Mouse (Mus musculus): ENCODE data around the gene Rrp7a. TPM values are rescaled to one million over a fixed set of nuclear protein-coding genes. Genes with fewer than 3 reads are reported as not detected.
A peak's percentile ranks its signal among the peaks of the same experiment; 100 is the strongest.
"Not testable (repeated sequence)": the region's sequence is repeated elsewhere in the genome, so short reads cannot be mapped to it uniquely, and the experiment has no call there.

Rrp7a gene
- total RNA-seq, 4 experiments from 2014 or later: 128 to 155 (median 146) TPM

DNA sequence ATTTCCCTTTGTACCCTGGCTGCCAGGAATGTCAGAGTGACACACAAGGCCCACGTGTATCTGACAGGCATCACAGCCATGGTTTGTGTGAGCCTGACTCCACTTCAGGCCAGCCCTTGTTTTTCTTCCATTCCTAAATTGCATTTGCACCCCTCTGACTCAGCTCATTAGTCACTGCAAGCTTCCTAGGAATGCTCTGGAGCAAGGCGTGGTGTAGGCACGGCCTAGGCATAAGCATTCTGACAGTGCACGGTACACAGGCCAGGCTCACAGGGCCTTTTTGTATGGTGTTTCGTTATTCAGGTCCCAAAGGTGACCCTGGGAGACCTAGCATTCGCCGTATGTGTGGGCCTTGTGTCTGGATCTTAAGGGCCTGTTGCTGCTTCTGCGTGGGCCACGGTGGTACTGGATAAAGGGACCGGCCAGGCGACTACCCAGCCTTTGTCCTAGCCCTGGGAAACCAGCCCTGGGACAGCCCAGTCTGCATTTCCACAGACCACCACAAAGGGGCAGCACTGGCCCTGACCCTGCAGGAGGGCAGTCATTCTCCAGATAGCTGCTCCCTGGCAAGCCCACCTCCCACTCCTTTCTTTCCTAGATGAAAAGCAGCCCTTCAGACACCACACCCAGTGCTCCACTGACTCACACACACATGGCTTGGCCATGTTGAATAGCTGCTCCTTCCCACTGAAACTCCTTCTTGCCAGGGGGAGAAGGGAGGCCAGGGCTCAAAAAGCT lies 34.5 kb upstream of the Rrp7a start:
- DNase-seq (ENCODE audit: low spot score in 2 of 2): no peak

DNA sequence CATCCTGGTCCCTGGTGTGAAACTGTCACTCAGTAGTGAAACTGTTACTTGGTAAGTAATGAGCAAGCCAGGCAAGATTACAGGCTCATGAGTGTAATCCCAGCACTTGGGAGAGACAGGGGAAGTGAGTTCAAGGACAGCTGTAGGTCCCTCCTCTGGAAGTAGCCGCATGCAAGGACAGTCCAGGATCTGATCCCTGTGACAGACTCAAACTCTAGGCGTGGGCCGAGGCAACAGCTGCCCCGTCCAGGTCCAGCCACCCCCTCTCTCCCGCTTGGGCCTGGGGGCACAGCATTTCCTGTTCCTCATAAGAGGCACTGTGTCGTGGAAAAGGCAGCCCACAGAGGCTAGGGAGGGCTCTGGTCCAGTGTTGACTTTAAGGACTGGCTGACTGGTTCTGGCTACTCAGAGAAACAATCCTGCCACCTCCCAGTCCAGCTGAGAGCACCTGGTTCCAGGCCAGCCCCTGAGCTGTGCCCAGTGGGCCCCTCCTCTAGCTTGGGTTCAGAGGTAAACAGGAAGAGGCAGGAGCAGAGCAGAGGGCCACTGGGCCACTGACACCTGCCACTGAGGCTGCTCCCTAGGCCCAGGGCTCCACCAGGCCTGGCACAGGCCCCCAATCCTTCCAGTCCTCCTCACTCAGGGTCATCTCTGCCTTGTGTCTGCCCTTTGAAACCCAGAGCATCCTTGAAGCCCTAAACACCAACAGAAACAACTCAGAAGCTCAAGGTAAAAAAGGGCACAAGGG lies 33.2 kb upstream of the Rrp7a start:
- no peak for DNase-seq (ENCODE audit: low spot score in 2 of 2)

DNA sequence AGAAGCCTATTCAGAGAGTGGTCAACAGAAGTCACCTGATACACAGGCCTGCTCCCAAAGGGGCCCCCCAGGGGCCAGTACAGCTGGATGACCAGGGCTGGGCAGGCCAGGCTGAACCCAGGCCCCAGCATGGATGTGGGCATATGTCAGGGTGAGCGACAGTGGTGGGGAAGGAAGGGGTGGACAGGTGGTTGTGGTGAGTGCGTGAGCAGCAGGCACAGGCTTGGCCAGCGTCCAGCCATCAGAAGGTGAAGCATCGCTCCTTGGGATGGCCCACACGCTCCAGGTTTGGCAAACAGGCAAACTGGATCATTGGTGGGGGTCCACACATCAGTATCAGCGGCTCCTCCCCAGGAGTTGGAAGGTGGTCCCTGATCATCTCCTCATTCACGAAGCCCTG lies 31.7 kb upstream of the Rrp7a start:
- no peak for DNase-seq (ENCODE audit: low spot score in 2 of 2)

DNA sequence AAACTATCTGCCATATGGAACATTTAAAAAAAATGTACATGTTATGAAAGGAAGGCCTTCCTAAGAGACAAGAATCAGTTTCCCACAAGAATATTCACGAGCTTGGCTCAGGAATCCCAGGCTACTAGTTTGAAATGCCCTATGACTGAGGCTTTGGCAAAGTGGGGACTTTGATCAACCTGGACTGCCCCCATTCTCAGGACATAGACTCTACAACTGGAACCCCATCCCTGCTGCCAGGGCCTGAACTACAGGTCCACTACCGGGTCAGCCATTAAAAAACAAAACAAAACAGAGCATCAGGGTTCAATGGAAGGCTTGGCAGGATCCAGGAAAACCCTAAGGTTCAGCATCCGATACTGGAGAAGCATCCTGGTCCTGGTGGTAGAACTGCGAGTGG lies 28.1 kb upstream of the Rrp7a start:
- no peak for DNase-seq (ENCODE audit: low spot score in 2 of 2)

DNA sequence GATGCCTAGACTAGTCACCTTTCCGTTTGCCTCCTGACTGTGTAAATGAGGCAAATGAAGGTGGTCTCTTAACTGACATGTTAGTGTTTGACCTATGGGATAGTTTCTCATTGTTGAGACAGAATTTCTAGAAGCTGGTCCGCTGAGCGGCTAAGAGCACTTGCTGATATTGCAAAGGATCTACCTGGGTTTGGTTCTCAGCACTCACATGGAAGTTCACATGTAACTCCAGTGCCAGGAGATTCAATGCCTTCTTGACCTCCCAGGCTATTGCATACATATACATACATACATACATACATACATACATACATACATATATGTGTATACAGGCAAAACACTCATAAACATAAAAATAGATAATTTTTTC lies 27.5 kb upstream of the Rrp7a start:
- DNase-seq (ENCODE audit: low spot score in 2 of 2): no peak

DNA sequence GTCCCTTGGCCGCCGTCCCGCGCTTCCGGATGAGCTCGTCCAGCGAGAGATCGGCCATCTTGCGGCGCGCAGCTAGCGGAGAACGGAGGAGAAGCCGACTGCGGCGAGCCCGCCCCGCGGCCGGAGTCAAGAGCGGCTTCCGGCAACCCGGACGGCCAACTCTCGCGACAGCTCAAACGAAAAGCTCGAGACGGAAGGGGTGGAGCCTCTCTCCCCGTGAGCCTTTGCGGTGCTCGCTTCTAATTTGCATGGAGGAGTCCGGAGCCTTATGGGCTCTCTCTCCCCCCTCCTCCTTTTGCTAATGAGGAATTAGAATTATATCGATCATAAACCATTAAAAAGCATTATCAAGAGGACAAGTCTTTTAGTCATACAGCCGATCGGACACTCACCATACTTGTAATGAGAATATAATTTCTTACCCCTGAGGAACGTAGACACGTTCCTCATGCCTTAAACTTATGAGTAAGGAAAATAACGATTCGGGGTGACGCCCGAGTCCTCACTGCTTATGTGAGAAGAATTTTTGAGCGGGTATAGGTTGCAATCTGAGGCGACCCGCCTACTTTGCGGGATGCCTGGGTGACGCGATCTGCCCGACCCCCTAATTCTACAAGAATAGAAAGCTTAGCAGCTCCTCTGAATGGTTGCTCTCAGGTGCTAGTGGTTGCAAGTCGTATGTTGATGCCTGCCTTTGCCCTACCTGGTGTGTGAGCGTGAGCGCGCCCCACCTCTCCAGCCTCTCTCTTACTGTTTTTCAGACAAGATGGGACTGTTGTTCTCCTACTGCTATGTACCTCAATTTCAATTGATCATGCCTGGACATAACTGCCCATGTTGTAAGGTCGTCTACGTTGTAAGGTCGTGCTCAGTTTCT lies 26.8 kb upstream of the Rrp7a start, which contains the start of gene Poldip3:
TSS of gene Poldip3 (minus strand) at position 189 of the 877 bp plus-strand sequence.
- DNase-seq (ENCODE audit: low spot score in 2 of 2): peak; percentile 97

DNA sequence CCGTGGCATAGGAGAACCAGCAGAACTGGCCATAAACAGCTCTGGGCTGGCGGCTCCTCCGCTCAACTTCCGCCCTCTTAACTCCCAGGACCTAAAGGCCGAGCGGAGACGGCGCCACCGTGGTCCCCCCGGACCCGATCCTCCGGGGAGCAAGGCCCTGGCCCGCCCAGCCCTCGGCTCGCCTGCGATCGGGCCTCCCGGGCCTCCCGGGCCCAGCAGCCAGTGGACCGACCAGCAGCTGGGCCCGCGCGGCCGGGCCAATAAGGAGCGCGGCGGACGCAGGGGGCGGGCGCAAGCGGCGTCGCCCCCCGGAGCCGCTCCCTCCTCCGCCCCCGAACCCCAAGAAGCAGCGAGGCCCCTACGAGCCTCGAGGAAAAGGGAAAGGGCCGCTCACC lies 26.2 kb upstream of the Rrp7a start:
- no peak for DNase-seq (ENCODE audit: low spot score in 2 of 2)

DNA sequence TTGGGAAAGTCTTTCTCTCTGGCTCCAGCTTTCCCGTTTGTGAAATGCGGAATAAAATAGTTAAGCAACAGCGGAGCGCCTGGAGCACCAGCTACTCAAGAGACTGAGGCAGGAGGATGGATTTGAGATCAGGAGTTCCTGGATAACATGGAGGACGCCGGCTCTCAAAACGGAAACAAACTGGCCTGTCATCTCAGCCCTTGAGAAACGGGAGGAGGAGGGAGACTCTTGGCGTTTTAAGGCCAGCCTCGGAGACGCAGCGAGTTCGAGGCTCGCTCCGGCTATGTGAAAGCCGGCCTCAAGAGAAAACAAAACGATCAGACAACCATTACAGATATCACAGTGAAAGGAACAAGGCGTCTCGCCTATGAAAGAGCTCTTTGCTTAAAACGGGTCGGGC lies 25.8 kb upstream of the Rrp7a start:
- no peak for DNase-seq (ENCODE audit: low spot score in 2 of 2)

DNA sequence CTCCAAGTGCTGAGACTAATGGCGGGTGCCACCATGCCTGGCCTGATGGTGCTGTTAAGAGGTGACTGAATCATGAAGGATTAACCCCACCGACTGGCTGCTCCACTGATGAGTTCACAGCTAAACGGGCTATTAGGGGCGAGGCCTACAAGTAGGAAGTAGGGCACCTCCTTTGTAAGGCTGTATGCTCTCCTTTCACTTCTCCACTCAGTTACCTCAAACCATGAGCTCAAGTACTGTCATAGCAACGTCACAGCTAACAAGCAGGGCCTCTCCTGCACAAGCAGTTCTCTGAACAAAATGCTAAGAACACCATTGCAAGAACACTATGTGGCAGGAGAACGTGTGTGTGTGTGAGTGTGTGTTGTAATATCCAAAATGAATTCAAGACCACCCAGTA lies 22.9 kb upstream of the Rrp7a start:
- DNase-seq (ENCODE audit: low spot score in 2 of 2): no peak

DNA sequence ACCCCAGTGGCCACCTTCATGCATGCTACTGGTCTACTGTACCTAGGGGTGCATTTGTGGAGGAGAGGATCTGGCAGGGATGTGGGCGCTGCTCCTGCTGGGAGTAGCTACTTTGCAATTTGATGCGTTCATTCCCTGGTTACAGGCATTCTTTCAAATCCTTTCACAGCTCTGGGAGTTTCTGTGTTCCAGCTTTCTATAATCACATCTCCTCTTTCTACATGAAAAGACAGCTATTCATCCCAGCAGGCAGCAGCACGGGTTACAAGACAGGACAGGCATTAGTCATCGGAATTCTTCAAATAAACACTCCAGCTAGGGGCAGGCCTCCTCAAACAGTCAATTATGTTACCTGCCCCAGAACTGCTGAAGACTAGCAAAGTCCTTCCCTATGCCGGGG lies 20.3 kb upstream of the Rrp7a start:
- no peak for DNase-seq (ENCODE audit: low spot score in 2 of 2)

DNA sequence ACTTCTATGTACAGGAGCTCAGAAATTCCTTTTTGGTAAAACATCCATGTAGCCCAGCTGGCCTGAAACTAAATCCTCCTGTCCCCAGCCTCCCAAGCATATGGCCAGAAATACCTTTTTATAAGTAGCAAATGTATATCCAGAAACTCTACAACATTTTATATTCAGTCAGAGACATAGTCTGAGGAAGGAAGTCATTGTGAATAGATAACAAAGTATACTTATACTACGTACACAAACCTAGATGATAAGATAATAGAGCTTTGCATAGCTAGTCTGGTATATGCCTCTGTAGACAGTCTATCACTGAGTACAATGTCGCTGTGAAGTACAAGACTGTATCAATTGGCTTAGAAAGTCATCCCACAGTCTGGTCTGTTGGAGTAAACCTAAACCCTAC lies 13.1 kb upstream of the Rrp7a start:
- no peak for DNase-seq (ENCODE audit: low spot score in 2 of 2)

DNA sequence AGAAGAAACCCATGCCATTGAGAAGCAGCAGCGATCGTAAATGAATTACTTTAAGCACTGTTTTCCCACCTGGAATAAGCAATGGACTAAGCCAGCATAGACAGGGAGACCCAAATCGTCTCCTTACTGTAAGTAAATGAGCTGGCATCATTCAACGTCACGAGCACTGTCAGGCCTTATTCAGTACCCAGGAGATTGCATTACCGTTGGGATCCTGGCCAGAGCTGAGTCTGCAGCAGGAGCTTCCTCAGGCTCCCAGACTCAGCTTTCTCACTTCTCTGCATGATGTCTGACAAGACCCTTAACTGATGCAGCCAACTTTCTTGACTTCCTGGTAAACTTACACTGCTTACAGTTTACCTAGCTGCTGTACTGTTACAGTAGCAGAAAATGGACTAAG lies 12.1 kb upstream of the Rrp7a start:
- no peak for DNase-seq (ENCODE audit: low spot score in 2 of 2)

DNA sequence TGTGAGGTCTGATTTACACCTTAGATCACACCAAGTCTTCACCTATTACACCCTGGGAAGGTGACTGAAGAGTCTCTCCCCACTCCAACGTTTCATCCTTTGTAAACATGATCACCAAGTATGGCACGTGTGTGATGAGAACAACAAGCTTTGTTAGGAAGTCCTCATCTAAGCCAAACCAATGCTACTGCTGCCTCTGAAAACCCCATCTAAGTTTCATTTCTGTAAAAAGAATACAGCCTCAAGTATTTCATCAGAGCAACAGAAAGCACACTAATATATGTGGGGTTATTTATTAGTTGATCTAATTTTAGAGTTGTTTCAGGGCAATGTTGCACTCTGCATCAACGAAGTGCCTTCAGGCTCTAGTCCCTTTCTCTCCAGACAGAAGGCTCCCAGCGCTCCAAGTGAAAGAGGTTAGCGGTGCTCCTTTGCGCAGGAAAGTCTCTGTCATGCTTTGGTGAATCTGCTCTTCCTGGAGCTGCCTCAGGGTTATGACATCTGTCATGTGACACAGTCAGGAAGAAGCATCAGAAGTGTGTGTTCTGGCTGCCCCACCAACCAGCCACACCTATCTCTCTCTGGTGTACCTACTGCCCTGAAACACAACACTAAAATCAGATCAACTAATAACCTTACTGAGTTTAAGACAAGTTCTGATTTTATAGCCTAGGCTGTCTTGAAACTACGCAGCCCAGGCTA lies 7.1 kb upstream of the Rrp7a start:
- no peak for DNase-seq (ENCODE audit: low spot score in 2 of 2)

DNA sequence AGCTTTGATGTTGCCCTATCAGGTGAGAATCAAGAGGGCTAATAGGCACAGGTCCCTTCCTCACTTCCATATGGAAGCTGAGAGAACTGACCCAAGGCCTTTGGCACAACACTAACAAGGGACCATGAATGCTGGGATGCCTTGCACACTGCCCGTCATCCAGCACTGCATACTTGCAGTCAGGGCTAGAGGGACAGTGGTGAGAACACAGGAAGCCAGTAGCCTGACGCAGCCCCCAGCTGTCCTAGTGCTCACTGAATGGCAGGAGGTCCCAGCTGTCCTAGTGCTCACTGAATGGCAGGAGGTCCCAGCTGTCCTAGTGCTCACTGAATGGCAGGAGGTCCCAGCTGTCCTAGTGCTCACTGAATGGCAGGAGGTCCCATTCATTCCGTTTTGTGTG lies 4.4 kb upstream of the Rrp7a start:
- not testable (repeated sequence) for DNase-seq (ENCODE audit: low spot score in 2 of 2)

DNA sequence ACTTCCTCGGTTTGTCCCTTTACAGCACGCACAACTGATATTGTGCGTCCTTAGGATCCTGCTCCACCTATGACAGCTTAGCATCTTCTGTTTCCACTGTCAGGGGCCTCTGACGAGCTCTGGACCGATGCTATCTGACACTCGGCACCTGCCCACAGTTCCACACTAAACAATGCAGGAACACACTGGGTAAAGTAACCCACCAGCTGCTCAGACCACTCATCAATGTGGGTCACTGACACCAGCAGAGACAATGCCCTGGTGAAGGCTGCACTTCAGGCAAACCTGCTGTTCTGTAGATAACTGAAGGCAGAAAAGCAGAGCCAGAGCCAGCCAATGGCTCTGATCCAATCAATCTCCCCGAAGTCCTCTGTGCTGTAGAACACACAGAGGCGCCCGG lies 4.0 kb upstream of the Rrp7a start:
- DNase-seq (ENCODE audit: low spot score in 2 of 2): no peak

DNA sequence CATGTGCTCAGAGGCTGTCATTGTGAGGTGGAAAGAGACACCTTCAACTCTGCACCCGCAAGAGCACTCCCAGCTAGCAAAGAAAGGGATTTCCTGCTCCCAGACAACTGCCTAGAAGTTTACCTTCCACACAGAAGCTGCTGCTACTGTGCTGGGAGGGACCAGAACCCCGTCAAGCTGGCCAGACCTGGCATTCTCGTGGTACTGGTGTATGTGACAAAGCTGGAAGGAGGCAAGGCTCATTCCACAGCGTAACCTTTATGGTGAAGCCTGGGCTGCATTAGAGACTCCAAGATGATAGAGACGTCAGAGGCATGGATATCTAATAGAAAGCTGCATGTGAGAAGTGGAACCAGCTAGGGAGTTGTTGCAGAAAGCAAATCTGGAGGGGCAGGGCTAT lies 2.0 kb upstream of the Rrp7a start:
- no peak for DNase-seq (ENCODE audit: low spot score in 2 of 2)

DNA sequence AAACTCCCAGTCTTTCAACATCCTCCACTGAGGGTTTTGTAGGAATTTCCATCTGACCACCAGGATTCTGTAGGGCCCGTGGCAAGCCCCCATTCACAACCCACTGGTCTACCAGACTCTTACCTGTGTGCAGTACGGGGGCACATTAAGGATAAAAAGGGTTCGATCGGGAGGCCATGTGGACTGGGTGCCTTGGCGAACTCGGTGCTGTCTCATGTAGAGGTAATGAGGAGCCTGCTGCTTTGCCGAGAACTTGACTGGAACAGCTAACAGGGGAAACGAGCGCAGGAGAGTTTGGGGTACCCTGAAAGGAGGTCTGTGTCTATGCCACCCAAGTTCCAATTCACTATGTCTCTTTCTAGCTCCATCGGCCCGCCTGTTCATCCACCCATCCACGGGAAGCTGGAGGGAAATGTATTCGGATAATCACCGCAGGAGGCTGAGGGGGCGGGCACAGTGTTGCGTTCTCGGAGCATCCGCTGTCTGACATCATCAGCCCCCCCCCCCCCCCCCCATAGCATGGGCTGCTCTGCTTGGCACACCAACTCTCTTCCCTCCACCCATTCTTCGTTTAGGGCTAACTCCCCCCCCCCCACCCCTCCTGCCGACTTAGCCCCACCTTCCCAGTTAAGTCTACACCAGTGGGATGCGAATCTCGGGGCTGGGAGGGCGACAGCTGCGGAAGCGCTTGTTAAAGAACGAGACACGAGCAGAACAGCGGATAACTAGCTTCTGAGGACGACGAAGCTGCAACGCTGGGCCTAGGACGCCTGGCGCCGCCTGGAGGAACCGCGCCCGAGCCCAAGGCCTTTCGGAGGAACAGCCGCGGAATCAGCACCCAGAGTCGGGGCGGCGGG lies 664 bp downstream of the Rrp7a start:
- peak in 1 of 2 experiments; percentile 62 for DNase-seq (ENCODE audit: low spot score in 2 of 2)

DNA sequence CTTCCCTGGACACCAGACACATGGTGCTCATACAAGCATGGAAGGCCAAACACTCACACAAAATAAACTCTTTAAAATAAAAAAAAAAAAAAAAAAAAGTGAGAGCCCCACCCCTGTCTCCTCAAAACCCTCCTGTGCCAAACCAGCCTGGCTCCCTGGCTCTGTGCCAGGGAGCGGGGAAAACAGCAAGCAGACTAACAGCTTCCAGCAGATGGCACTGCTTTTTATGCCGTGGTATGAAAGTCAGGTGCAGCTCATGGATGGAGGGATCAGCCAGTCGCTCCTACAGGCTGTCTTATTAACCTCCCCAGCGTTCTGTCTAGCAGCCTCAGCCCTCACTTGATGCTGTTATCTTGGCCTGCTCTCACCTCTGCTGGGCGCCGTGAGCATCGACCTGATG lies 4.2 kb downstream of the Rrp7a start:
- no peak for DNase-seq (ENCODE audit: low spot score in 2 of 2)

DNA sequence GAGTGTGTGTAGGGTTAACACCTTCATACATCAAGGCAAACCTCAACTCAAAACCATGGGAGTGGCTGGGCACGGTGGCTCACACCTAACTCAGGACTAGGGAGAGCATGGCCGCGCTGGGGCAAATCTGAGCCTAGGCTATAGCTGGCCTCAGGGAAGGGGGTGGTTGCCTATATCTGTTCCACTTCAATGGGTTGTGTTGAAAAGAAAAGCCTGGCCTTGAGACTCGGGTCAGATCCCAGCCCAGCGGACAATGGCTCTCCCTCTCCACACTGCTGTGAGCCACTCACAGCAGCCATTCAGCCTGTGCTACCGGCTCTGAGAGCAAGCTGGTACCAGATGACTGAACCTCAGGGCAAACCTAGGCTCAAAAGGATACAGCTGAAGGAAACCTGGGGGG lies 7.5 kb downstream of the Rrp7a start:
- no peak for DNase-seq (ENCODE audit: low spot score in 2 of 2)

DNA sequence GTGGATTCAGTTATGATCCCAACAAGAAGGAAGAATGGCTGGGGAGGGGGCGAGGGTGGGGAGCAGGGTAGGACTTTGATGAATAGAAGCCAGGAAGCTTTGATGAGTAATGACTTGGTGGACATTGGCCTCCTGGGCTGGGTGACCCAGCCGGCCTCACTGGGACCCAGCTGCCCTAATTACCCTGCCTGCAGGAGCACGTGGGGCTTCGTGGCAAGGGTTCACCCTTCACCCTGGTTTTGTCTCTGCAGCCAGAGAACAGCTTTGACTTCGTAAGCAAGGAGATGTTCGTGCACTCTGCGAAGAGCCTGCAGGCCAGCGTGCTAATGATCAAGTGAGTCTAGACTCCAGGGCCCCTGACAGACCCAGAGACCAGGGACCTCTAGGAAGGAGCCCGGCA lies 8.5 kb downstream of the Rrp7a start:
- no peak for DNase-seq (ENCODE audit: low spot score in 2 of 2)

DNA sequence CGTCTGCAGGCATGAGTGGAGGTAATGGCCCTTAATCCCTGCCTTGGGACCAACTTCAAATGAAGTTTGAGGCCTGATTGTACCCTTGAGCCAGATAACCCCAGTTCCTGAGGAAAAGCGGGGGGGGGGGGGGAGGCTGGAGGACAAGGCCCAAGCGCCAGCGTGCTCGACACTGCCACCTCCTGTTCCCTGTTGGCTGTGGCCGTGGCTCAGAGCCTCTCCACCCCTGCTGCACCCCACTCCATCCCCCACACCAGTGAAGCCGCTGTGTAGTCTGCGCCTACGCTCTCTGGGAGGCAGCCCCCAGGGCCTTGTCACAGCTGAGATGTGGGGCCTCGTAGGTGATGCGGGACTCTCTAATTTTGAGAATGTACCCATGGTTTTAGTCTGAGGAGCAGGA lies 9.7 kb downstream of the Rrp7a start:
- DNase-seq (ENCODE audit: low spot score in 2 of 2): peak; percentile 55 to 56

Measured in left cerebral cortex, adult 8-10 months (tissue).